Mouse (Mus musculus) kidney, embryonic 16.5 days (tissue): ENCODE measurements at regions not wholly inside any gene's neighbourhood (a gene's known extent, or its start where the extent isn't known, plus 50 kb on each side); places are given as distances from the start of the nearest gene placed in this dataset.

Source experiments
- ATAC-seq: fragments of 200-750 bp; cut with Nextera tagmentation; 2 replicates; pipeline ENCODE4 v1.8.0; 2017; ENCODE audit warnings: moderate TSS enrichment; ENCODE audit not compliant: low FRiP score, low TSS enrichment
- H3K27ac ChIP-seq: fragments of 300-500 bp; sonication (generic); 2 replicates; pipeline ENCODE4 v1.5.1; 2014; ENCODE audit warnings: low read length
- H3K27me3 ChIP-seq: fragments of 300-500 bp; sonication (generic); 2 replicates; pipeline ENCODE4 v1.6.1; 2014; ENCODE audit warnings: low read length, control low read depth, mixed read lengths; ENCODE audit not compliant: insufficient read depth
- H3K36me3 ChIP-seq: fragments of 300-500 bp; sonication (generic); 2 replicates; pipeline ENCODE4 v1.6.1; 2014; ENCODE audit warnings: low read length, control low read depth, mixed read lengths; ENCODE audit not compliant: insufficient read depth
- H3K4me1 ChIP-seq: fragments of 300-500 bp; sonication (generic); 2 replicates; pipeline ENCODE4 v1.6.1; 2014; ENCODE audit warnings: low read length, control low read depth, mixed read lengths; ENCODE audit not compliant: insufficient read depth
- H3K4me2 ChIP-seq: fragments of 300-500 bp; sonication (generic); replicated peaks from 2 replicates; pipeline ENCODE4 v1.6.1; 2014; ENCODE audit warnings: low read depth, low read length
- H3K4me3 ChIP-seq: fragments of 300-500 bp; sonication (generic); 2 replicates; pipeline ENCODE4 v1.5.1; 2014; ENCODE audit warnings: mild to moderate bottlenecking, low read length
- H3K9ac ChIP-seq: fragments of 300-500 bp; sonication (generic); replicated peaks from 2 replicates; pipeline ENCODE4 v1.6.1; 2014; ENCODE audit warnings: low read length
- H3K9me3 ChIP-seq: fragments of 300-500 bp; sonication (generic); 2 replicates; pipeline ENCODE4 v1.6.1; 2016; ENCODE audit warnings: low read length, control low read depth
- WGBS: fragments of 180-500 bp; shearing (Covaris S2); extraction: QIAGEN DNeasy Blood & Tissue Kit; methylation state at CpG from one replicate; pipeline ENCODE4 v1.1.7; 2014; 5-methylcytosine and 5-hydroxymethylcytosine counted together

DNA sequence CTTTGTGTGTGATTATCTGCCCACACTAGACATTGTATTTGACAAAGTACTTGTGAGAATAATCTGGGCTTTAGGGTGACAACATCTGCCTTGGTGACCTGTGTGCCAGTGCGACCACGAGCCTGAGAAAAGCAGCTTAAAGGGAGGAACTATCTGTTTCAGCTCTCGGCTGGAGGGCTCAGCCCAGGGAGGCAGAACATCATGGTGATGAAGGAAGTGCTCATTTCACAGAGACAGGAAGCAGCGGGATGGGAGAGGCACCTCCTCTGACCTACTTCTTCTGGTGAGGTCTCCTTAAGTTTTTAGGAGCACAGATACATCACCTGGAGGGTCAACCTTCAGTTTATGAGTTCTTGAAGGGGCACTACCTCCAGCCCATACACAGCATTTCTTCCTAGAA is 89.8 kb downstream of the Kif26a start:
- Histone ChIP-seq H3K27ac (no peak overlapping the region), H3K27me3 (peaks cover 13% of the 10 kb centered on the region; the same call in 1 of the 2 replicates), H3K9me3 (no peaks in the 10 kb centered on the region), H3K4me2 (no peak overlapping the region), H3K9ac (no peak overlapping the region), H3K4me1 (peaks cover 16% of the 10 kb centered on the region), H3K4me3 (no peak overlapping the region), H3K36me3 (no peaks in the 10 kb centered on the region)
- 64% methylated on average over 4 of the region's 4 CpGs for WGBS
- ATAC-seq, result no peak

DNA sequence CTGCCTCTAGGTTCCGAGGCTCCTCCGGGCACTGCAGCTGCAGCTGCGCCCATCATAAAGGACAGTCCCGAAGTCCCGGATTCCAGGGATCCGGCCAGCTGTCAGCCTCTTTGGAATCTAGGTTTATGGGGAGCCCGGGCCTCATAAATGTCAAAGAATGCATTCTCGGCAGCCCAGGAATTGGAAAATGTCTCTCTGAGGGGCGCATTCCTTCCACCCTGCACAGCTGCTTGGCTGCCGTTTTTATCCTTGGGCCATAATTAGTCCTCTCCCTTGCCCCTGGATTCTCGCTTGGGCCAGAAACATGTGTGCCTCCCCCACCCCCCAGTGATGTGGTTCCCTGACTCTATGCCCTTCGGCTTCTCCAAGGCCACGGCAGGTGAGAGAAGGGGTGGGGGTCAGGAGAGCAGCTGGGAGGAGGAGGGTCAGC is 91.1 kb downstream of the Kif26a start:
- H3K4me2 ChIP-seq, result no peak overlapping the region
- H3K4me1 ChIP-seq, result peaks cover 16% of the 10 kb centered on the region
- 26% methylated on average over 13 of the region's 13 CpGs for WGBS
- no peak overlapping the region for H3K4me3 ChIP-seq
- no peaks in the 10 kb centered on the region for H3K9me3 ChIP-seq
- H3K9ac ChIP-seq, result no peak overlapping the region
- no peaks in the 10 kb centered on the region for H3K36me3 ChIP-seq
- H3K27ac ChIP-seq, result no peak overlapping the region
- peaks cover 16% of the 10 kb centered on the region; the same call in 1 of the 2 replicates for H3K27me3 ChIP-seq
- no peak for ATAC-seq

DNA sequence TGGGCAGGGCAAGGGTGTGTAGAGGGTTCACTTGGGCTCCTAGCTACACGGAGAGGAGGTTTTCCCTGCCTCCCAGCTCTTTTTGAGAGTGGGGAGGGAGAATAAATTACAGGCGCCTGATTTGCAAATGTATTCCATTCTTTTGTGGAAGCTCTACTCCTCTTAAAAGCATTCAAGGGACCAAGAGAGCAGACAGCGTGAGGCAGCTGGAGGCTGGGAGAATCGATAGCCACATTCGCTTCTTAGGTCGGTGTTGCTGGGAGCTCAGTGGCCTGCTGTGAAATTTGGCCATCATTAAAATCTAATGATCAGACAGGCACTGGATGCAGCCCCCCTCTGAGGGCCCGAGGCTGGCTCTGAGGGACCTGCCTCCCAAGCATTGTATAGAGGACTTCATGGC is 92.8 kb downstream of the Kif26a start:
- H3K4me3 ChIP-seq, result no peak overlapping the region
- H3K36me3 ChIP-seq, result no peaks in the 10 kb centered on the region
- H3K9me3 ChIP-seq, result no peaks in the 10 kb centered on the region
- H3K27ac ChIP-seq, result no peak overlapping the region
- no peak overlapping the region for H3K9ac ChIP-seq
- no peak overlapping the region for H3K4me2 ChIP-seq
- 30% methylated on average over 7 of the region's 7 CpGs for WGBS
- H3K4me1 ChIP-seq, result peaks cover 14% of the 10 kb centered on the region
- ATAC-seq, result no peak
- peaks cover 16% of the 10 kb centered on the region; the same call in 1 of the 2 replicates for H3K27me3 ChIP-seq

DNA sequence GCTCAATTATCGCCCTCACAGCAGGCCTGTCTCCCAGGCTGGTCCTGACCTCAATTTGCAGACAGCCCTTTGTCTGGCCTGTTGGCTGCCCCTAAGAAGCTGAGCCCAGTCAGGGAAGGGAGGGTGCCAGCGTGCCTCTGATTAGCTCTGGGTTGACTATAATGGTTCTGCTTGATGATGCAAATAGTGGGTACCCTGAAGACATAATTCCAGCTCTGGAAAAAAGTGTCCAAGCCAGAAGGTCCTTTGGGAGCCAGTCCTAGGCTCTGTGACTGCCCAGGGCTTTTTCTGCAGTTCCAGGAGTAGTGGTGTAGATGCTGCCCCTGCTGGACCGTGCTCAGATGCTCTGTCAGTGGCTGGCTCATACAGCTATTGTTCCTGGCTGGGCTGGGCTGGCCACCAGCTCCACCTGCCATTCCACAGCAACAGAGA is 95.7 kb downstream of the Kif26a start:
- Histone ChIP-seq H3K36me3 (no peaks in the 10 kb centered on the region), H3K4me3 (no peak overlapping the region), H3K9ac (no peak overlapping the region), H3K27ac (no peak overlapping the region), H3K9me3 (no peaks in the 10 kb centered on the region), H3K4me2 (no peak overlapping the region), H3K4me1 (peaks cover 8% of the 10 kb centered on the region), H3K27me3 (peaks cover 16% of the 10 kb centered on the region; the same call in 1 of the 2 replicates)
- ATAC-seq, result no peak
- 14% methylated on average over 3 of the region's 3 CpGs for WGBS

DNA sequence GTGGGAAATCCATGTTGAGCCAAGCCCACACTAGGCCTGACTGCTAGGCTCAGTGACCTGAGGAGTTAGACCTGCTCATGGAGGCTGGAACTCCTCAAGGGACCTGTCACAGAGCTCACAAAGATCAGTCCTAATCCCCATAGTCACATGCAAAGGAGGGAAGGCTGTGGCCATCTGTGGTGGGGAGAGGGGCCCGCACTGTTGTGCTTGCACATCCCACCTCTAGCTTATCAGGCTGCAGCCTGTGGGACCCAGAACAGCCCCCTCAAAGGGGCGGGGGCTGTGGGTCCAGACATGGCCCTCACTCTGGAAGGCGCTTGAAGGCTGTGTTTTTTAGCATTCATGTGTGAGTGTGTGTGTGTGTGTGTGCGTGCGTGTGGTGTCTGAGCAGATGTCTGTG is 97.2 kb downstream of the Kif26a start:
- Histone ChIP-seq H3K4me3 (no peak overlapping the region), H3K4me2 (no peak overlapping the region), H3K9me3 (no peaks in the 10 kb centered on the region), H3K36me3 (no peaks in the 10 kb centered on the region), H3K27me3 (peaks cover 15% of the 10 kb centered on the region), H3K9ac (no peak overlapping the region), H3K4me1 (no peaks in the 10 kb centered on the region), H3K27ac (no peak overlapping the region)
- no peak for ATAC-seq
- 81% methylated on average over 5 of the region's 5 CpGs for WGBS

DNA sequence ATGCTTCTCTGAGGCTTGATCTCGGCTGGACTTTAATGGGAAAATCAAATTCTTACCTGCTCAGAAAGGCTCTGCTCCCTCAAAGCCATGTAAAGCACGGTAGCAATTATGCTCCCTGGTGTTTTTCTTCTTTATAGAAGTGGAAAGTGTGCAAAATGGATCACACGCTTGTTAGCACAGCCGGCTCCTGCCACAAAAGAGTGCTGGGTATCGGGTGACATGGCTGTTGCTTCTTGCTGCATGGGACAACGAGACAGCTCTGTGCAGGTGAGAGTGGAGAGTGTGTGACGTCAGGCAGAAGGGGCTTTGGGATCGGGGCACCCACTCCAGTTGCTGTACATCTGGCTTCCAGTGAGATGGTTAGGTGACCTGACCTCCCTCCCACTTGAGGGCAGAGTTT is 104.9 kb downstream of the Kif26a start:
- Histone ChIP-seq H3K4me2 (no peak overlapping the region), H3K9ac (no peak overlapping the region), H3K4me1 (0 out of 2 replicates have a peak, but pooled peaks cover 9% of the 10 kb centered on the region), H3K27ac (no peak overlapping the region), H3K9me3 (no peaks in the 10 kb centered on the region), H3K4me3 (no peak overlapping the region), H3K36me3 (no peaks in the 10 kb centered on the region), H3K27me3 (peaks cover 5% of the 10 kb centered on the region; the same call in 1 of the 2 replicates)
- ATAC-seq, result no peak
- WGBS, result 42% methylated on average over 8 of the region's 8 CpGs

DNA sequence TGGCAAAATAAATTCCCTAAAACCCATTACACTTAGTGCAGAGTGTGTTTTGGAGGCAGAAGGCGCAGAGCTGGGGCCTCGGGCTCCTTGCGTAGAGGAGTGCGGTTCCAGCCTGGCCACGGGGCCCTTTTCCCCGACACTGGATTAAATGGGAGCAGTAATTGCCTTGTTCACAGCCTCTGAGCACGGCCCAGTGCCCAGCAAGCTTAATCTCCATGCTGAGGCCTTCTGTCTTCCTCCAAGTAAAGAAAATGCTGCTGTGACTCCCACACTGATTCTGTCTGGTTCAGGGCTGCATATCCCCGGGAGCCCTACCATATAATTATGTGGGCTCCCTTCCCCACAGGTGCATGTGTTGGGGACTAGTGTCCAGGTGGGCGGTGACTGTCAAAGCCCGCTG is 107.5 kb downstream of the Kif26a start:
- WGBS, result 42% methylated on average over 10 of the region's 10 CpGs
- ATAC-seq, result 0 out of 2 replicates have a peak, but pooled peaks have one; percentile 10
- Histone ChIP-seq H3K4me2 (no peak overlapping the region), H3K9me3 (no peaks in the 10 kb centered on the region), H3K4me3 (no peak overlapping the region), H3K9ac (no peak overlapping the region), H3K27ac (no peak overlapping the region), H3K4me1 (0 out of 2 replicates have a peak, but pooled peaks cover 9% of the 10 kb centered on the region), H3K27me3 (peaks cover 5% of the 10 kb centered on the region; the same call in 1 of the 2 replicates), H3K36me3 (no peaks in the 10 kb centered on the region)

DNA sequence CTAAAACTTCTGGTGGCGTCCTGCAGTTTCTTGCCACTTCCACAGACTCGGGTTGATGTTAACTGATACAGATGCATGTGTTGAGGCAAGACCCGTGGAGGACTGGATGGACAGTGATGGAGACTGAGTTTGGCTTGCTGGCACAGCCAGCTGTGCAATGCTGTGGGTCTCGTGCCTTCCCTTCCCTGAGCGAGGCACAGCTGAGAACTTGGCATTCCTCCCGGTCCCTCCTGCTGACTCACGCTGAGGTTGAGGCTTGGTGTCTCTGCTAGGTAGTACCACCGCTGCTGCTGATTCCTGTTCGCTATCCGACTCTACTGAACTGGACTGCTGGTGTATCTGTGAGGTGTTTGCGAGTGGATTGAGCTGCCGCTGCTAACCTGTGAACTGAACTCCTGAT is 109.2 kb downstream of the Kif26a start:
- WGBS, result 92% methylated on average over 12 of the region's 12 CpGs
- Histone ChIP-seq H3K4me1 (0 out of 2 replicates have a peak, but pooled peaks cover 9% of the 10 kb centered on the region), H3K4me3 (no peak overlapping the region), H3K9ac (no peak overlapping the region), H3K4me2 (no peak overlapping the region), H3K27me3 (peaks cover 5% of the 10 kb centered on the region; the same call in 1 of the 2 replicates), H3K36me3 (no peaks in the 10 kb centered on the region), H3K9me3 (no peaks in the 10 kb centered on the region), H3K27ac (no peak overlapping the region)
- ATAC-seq, result no peak

DNA sequence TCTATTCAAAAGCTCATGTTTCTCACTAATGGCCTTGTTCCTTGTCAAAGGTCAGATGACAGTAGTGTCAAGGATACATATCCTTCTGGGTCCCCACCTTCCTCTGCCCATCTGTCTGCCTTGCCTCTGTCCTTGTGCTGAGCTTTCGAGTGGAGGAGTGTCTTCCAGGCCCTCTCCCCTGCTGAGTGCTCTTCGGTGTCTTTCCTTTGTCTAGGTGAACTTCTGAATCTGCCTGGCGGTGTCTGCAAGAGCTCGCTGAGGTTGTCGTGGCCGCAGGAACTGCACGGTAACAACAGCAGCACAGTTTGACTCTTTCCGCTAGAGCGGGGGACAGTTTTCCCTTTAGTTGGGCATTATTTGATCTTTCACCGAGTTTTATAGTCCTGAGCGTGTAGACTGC is 111.7 kb downstream of the Kif26a start:
- Histone ChIP-seq H3K27me3 (0 out of 2 replicates have a peak, but pooled peaks cover 3% of the 10 kb centered on the region), H3K9ac (no peak overlapping the region), H3K27ac (no peak overlapping the region), H3K36me3 (no peaks in the 10 kb centered on the region), H3K4me2 (no peak overlapping the region), H3K9me3 (no peaks in the 10 kb centered on the region), H3K4me3 (no peak overlapping the region), H3K4me1 (no peaks in the 10 kb centered on the region)
- 54% methylated on average over 11 of the region's 11 CpGs for WGBS
- ATAC-seq, result no peak

DNA sequence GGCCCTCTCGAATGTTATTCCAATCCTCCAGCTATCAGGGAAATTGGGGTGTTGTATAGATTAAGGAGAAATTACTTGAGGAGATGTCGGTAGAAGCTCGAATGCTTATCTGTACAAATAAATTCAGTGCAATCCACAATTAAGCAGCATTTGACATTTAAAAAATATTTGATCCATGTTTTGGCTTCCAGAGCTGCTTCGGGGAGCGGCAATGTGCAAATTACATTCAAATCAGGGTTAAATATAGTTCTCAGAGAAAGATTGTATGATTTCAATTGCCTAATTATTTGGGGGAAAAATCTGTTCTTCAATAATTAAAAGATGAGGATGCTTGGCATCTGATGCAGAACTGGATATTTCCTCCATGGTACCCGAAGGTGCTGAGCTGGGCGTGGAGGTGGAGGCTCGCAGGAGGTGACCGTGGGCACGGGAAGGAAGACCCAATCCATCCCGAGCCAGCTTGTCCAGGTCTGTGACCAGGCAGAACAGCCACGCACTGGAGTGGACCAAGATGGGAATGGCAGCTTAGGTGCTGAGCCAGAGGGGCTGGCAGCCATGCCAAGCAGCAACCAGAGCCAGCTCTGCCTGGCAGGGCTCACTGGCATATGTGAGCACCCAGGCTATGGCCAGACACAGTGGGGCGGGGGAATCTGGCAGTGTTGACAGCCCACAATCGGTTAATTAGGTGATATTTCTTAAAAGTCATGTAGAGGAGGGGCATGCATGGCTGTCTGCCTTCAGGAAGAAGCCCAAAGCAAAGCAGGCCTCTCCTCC is 117.5 kb downstream of the Kif26a start:
- Histone ChIP-seq H3K4me1 (peaks cover 9% of the 10 kb centered on the region), H3K9me3 (no peaks in the 10 kb centered on the region), H3K4me2 (no peak overlapping the region), H3K4me3 (no peak overlapping the region), H3K27me3 (peaks cover 2% of the 10 kb centered on the region; the same call in 1 of the 2 replicates), H3K9ac (no peak overlapping the region), H3K27ac (no peak overlapping the region), H3K36me3 (no peaks in the 10 kb centered on the region)
- WGBS, result 85% methylated on average over 14 of the region's 14 CpGs
- no peak for ATAC-seq
